27 mouse cellular contexts compared by ENCODE assay signal in genomic region chr9:63314126-63314525, GRCm38 (mm10).
DNase-seq lines count a peak whose midpoint lies in the region; ATAC-seq and TF ChIP-seq lines count a peak whose summit lies in the region.
"Had no signal": no experiment of that assay in that cellular context is flagged by ENCODE, and none has a peak within 500 bp of the region (broad histone marks: within the 10 kb centered on the region; RNA-seq: fewer than 3 reads in every experiment).

No protein-coding gene starts in this region.

- no peak for ATAC-seq in heart, postnatal 0 days (ENCODE audit: insufficient read depth, low read depth)
- ATAC-seq: CD4-positive, CD25-positive, alpha-beta regulatory T cell, adult 4 months; forebrain, postnatal 0 days; liver, postnatal 0 days; midbrain, embryonic 16.5 days had no signal

- H3K4me1 ChIP-seq in heart, embryonic 10.5 days, result peaks cover 22% of the 10 kb centered on the region
- H3K4me1 ChIP-seq in heart, postnatal 0 days (ENCODE audit: control insufficient read depth, insufficient read depth), result peaks cover 26% of the 10 kb centered on the region
- H3K4me1 ChIP-seq in cerebellum, adult 2 months (ENCODE audit: control insufficient read depth, insufficient read depth, low read length), result peaks cover 5% of the 10 kb centered on the region; the same call in 1 of the 2 replicates

- H3K9ac ChIP-seq in heart, postnatal 0 days (replicated peaks; ENCODE audit: low read depth, low read length), result no peak overlapping the region
- H3K9ac ChIP-seq: forebrain, postnatal 0 days; heart, embryonic 12.5 days; hindbrain, embryonic 13.5 days; limb, embryonic 13.5 days; liver, postnatal 0 days; stomach, embryonic 15.5 days had no signal

- no peak overlapping the region for H3K4me3 ChIP-seq in heart, embryonic 10.5 days
- H3K4me3 ChIP-seq in heart, postnatal 0 days (ENCODE audit: low read depth, low read length), result no peak overlapping the region
- no peak overlapping the region for H3K4me3 ChIP-seq in cerebellum, adult 2 months (replicated peaks; ENCODE audit: insufficient read depth, low read depth, low read length)
- H3K4me3 ChIP-seq: erythroblast, embryonic 14.5 days; heart, embryonic 12.5 days; hindbrain, embryonic 13.5 days; layer of hippocampus, adult 2 months; left cerebral cortex, adult 2 months; limb, embryonic 13.5 days; stomach, embryonic 15.5 days had no signal

- H3K9me3 ChIP-seq in heart, embryonic 10.5 days, result no peaks in the 10 kb centered on the region
- H3K9me3 ChIP-seq in heart, postnatal 0 days (replicated peaks; ENCODE audit: control insufficient read depth, low read length), result no peaks in the 10 kb centered on the region
- H3K9me3 ChIP-seq: heart, embryonic 12.5 days; hindbrain, embryonic 13.5 days; limb, embryonic 13.5 days; stomach, embryonic 15.5 days had no signal

- no peaks in the 10 kb centered on the region; the same call in 1 of the 2 replicates for H3K36me3 ChIP-seq in heart, embryonic 10.5 days
- peaks cover 6% of the 10 kb centered on the region; the same call in 1 of the 2 replicates for H3K36me3 ChIP-seq in heart, postnatal 0 days (replicated peaks; ENCODE audit: control insufficient read depth, insufficient read depth, low read length)
- H3K36me3 ChIP-seq: hindbrain, embryonic 13.5 days; stomach, embryonic 15.5 days had no signal

- H3K27me3 ChIP-seq in heart, embryonic 10.5 days (ENCODE audit: insufficient read depth, poor library complexity, severe bottlenecking), result no peaks in the 10 kb centered on the region
- H3K27me3 ChIP-seq in heart, postnatal 0 days (ENCODE audit: control insufficient read depth, insufficient read depth, low read length), result no peaks in the 10 kb centered on the region
- H3K27me3 ChIP-seq in cerebellum, adult 2 months (ENCODE audit: control insufficient read depth, insufficient read depth, low read length), result no peaks in the 10 kb centered on the region
- H3K27me3 ChIP-seq: heart, embryonic 12.5 days; hindbrain, embryonic 13.5 days; limb, embryonic 13.5 days; stomach, embryonic 15.5 days had no signal

- TF ChIP-seq CTCF in heart, postnatal 0 days (IDR thresholded peaks at IDR 0.05; ENCODE audit: low read depth), result no peak
- no peak for TF ChIP-seq CTCF in cerebellum, adult 2 months (IDR thresholded peaks at IDR 0.05; ENCODE audit: borderline replicate concordance, insufficient read depth, low read depth, low read length)

- WGBS in heart, embryonic 10.5 days, result 74% methylated on average over 4 of the region's 4 CpGs
- WGBS in heart, postnatal 0 days, result 58% methylated on average over 4 of the region's 4 CpGs
- 13% methylated on average over 4 of the region's 4 CpGs for WGBS in cerebellum, adult 2 months

- no peak overlapping the region for H3K27ac ChIP-seq in heart, embryonic 10.5 days
- peak overlapping the region; percentile 62 for H3K27ac ChIP-seq in heart, postnatal 0 days (ENCODE audit: low read depth)
- peak overlapping the region; percentile 33 for H3K27ac ChIP-seq in cerebellum, adult 2 months (ENCODE audit: insufficient read depth, low read length)
- H3K27ac ChIP-seq: hindbrain, embryonic 13.5 days; layer of hippocampus, adult 2 months; left cerebral cortex, adult 2 months; limb, embryonic 13.5 days; stomach, embryonic 15.5 days had no signal

- no peak for TF ChIP-seq EP300 in heart, postnatal 0 days (IDR thresholded peaks at IDR 0.05; ENCODE audit: low read depth)

- H3K4me2 ChIP-seq in heart, postnatal 0 days (ENCODE audit: low read depth, low read length), result peak overlapping the region; percentile 32; the same call in 1 of the 2 replicates
- H3K4me2 ChIP-seq: heart, embryonic 12.5 days; hindbrain, embryonic 13.5 days; limb, embryonic 13.5 days; liver, embryonic 11.5 days; midbrain, embryonic 11.5 days; stomach, embryonic 15.5 days had no signal

- no peak for TF ChIP-seq POLR2A in cerebellum, adult 2 months (IDR thresholded peaks at IDR 0.05; ENCODE audit: borderline replicate concordance, insufficient read depth, low read length)

- DNase-seq in heart, adult 11 months, result peak; percentile 35
- no peak for DNase-seq in heart, embryonic 10.5 days (ENCODE audit: low spot score)
- DNase-seq in heart, postnatal 0 days (ENCODE audit: low spot score), result no peak
- no peak for DNase-seq in heart, postnatal 4 days
- DNase-seq in cerebellum, adult 2 months, result peak; percentile 63 to 78
- peak; percentile 54 to 60 for DNase-seq in cerebellum, postnatal 36 days
- DNase-seq in urinary bladder, postnatal 36 days (ENCODE audit: low spot score in 2 of 2), result no peak
- DNase-seq: adrenal gland, postnatal 14 days; forebrain, postnatal 0 days; gastrocnemius, postnatal 14 days; kidney, postnatal 36 days; liver, postnatal 0 days; lung, postnatal 36 days; right cerebral cortex, postnatal 25 days; thymus, adult 18-20 months; thymus, postnatal 25 days had no signal

Comparison
In these comparisons a context has a peak if more than half of its experiments do, and no peak if none do; other contexts are left out.
1. DNase-seq: peak in heart, adult 11 months (single experiment), cerebellum, adult 2 months (2 of 2) and cerebellum, postnatal 36 days (2 of 2); none in heart, embryonic 10.5 days (single experiment), heart, postnatal 0 days (single experiment), heart, postnatal 4 days (single experiment) and urinary bladder, postnatal 36 days (0 of 2).